Mouse (Mus musculus): ENCODE measurements around the gene Dnm3. TPM values are rescaled to one million over a fixed set of nuclear protein-coding genes. Genes with fewer than 3 reads are reported as not detected.
A peak's percentile ranks its signal among the peaks of the same experiment; 100 is the strongest.

Dnm3 gene
- polyA plus RNA-seq, 1 experiment from 2014 or later: 47.8 TPM

- Histone ChIP-seq H3K27me3 (no peaks in the 10 kb centered on the region), H3K4me2 (no peak overlapping the region), H3K27ac (no peak overlapping the region), H3K9ac (no peak overlapping the region), H3K9me3 (no peaks in the 10 kb centered on the region), H3K4me3 (no peak overlapping the region), H3K36me3 (no peaks in the 10 kb centered on the region), H3K4me1 (replicated peaks) (0 out of 2 replicates have a peak, but pooled peaks cover 4% of the 10 kb centered on the region)
- ATAC-seq (ENCODE audit: low FRiP score): no peak
- WGBS: 49% methylated on average over 11 of the region's 11 CpGs
Observed at GRCm38 (mm10) chr1:162135451-162136213, 342.2 kb downstream of the Dnm3 start.

- H3K4me1 ChIP-seq (replicated peaks): 0 out of 2 replicates have a peak, but pooled peaks cover 4% of the 10 kb centered on the region
- no peak overlapping the region for H3K9ac ChIP-seq
- no peak overlapping the region for H3K27ac ChIP-seq
- H3K4me3 ChIP-seq: no peak overlapping the region
- no peak for ATAC-seq (ENCODE audit: low FRiP score)
- H3K36me3 ChIP-seq: no peaks in the 10 kb centered on the region
- H3K9me3 ChIP-seq: no peaks in the 10 kb centered on the region
- WGBS: 80% methylated on average over 3 of the region's 3 CpGs
- H3K4me2 ChIP-seq: no peak overlapping the region
- H3K27me3 ChIP-seq: no peaks in the 10 kb centered on the region
Observed at GRCm38 (mm10) chr1:162134651-162135066, 343.2 kb downstream of the Dnm3 start.

- H3K9ac ChIP-seq: no peak overlapping the region
- H3K27ac ChIP-seq: no peak overlapping the region
- ATAC-seq (ENCODE audit: low FRiP score): no peak
- H3K27me3 ChIP-seq: no peaks in the 10 kb centered on the region
- WGBS: 92% methylated on average over 8 of the region's 8 CpGs
- H3K4me3 ChIP-seq: no peak overlapping the region
- no peaks in the 10 kb centered on the region for H3K9me3 ChIP-seq
- H3K4me1 ChIP-seq (replicated peaks): 0 out of 2 replicates have a peak, but pooled peaks cover 4% of the 10 kb centered on the region
- H3K36me3 ChIP-seq: no peaks in the 10 kb centered on the region
- H3K4me2 ChIP-seq: no peak overlapping the region
Observed at GRCm38 (mm10) chr1:162132908-162133641, 344.8 kb downstream of the Dnm3 start.

- Histone ChIP-seq H3K9me3 (no peaks in the 10 kb centered on the region), H3K9ac (no peak overlapping the region), H3K27ac (no peak overlapping the region), H3K36me3 (no peaks in the 10 kb centered on the region), H3K27me3 (no peaks in the 10 kb centered on the region), H3K4me2 (no peak overlapping the region), H3K4me3 (no peak overlapping the region), H3K4me1 (replicated peaks) (no peaks in the 10 kb centered on the region)
- no peak for ATAC-seq (ENCODE audit: low FRiP score)
- 77% methylated on average over 8 of the region's 8 CpGs for WGBS
Observed at GRCm38 (mm10) chr1:162126856-162127792, 350.7 kb downstream of the Dnm3 start.

- Histone ChIP-seq H3K27me3 (no peaks in the 10 kb centered on the region), H3K4me3 (no peak overlapping the region), H3K4me1 (replicated peaks) (no peaks in the 10 kb centered on the region), H3K9ac (no peak overlapping the region), H3K9me3 (no peaks in the 10 kb centered on the region), H3K27ac (no peak overlapping the region), H3K36me3 (no peaks in the 10 kb centered on the region), H3K4me2 (no peak overlapping the region)
- WGBS: 73% methylated on average over 3 of the region's 3 CpGs
- no peak for ATAC-seq (ENCODE audit: low FRiP score)
Observed at GRCm38 (mm10) chr1:162124396-162124795, 353.4 kb downstream of the Dnm3 start.

- Histone ChIP-seq H3K4me1 (replicated peaks) (no peaks in the 10 kb centered on the region), H3K9ac (no peak overlapping the region), H3K4me2 (no peak overlapping the region), H3K36me3 (no peaks in the 10 kb centered on the region), H3K9me3 (no peaks in the 10 kb centered on the region), H3K4me3 (no peak overlapping the region), H3K27ac (no peak overlapping the region), H3K27me3 (no peaks in the 10 kb centered on the region)
- ATAC-seq (ENCODE audit: low FRiP score): no peak
- WGBS: 65% methylated on average over 7 of the region's 7 CpGs
Observed at GRCm38 (mm10) chr1:162121441-162122200, 356.2 kb downstream of the Dnm3 start.

GRCm38 (mm10) chr1:162109437-162109813 is 368.4 kb downstream of the Dnm3 start:
- Histone ChIP-seq H3K36me3 (no peaks in the 10 kb centered on the region), H3K4me1 (replicated peaks) (peaks cover 19% of the 10 kb centered on the region), H3K4me3 (no peak overlapping the region), H3K9ac (no peak overlapping the region), H3K27ac (no peak overlapping the region), H3K27me3 (no peaks in the 10 kb centered on the region), H3K9me3 (no peaks in the 10 kb centered on the region), H3K4me2 (no peak overlapping the region)
- WGBS: 61% methylated on average over 7 of the region's 7 CpGs
- ATAC-seq (ENCODE audit: low FRiP score): 0 out of 2 replicates have a peak, but pooled peaks have one; percentile 28

GRCm38 (mm10) chr1:162108726-162109436 is 369.0 kb downstream of the Dnm3 start:
- ATAC-seq (ENCODE audit: low FRiP score): peak; percentile 57; the same call in 1 of the 2 replicates
- no peaks in the 10 kb centered on the region for H3K36me3 ChIP-seq
- H3K4me3 ChIP-seq: no peak overlapping the region
- H3K4me2 ChIP-seq: no peak overlapping the region
- H3K4me1 ChIP-seq (replicated peaks): peaks cover 19% of the 10 kb centered on the region
- H3K27ac ChIP-seq: peak overlapping the region; percentile 62; the same call in 1 of the 2 replicates
- H3K9me3 ChIP-seq: no peaks in the 10 kb centered on the region
- no peak overlapping the region for H3K9ac ChIP-seq
- H3K27me3 ChIP-seq: no peaks in the 10 kb centered on the region
- WGBS: 39% methylated on average over 6 of the region's 6 CpGs

GRCm38 (mm10) chr1:162108181-162108671 is 369.6 kb downstream of the Dnm3 start:
- peaks cover 19% of the 10 kb centered on the region for H3K4me1 ChIP-seq (replicated peaks)

GRCm38 (mm10) chr1:162107011-162107606 is 370.7 kb downstream of the Dnm3 start:
- 85% methylated on average over 4 of the region's 4 CpGs for WGBS
- Histone ChIP-seq H3K4me1 (replicated peaks) (peaks cover 19% of the 10 kb centered on the region), H3K36me3 (no peaks in the 10 kb centered on the region), H3K4me2 (no peak overlapping the region), H3K27ac (no peak overlapping the region), H3K9me3 (no peaks in the 10 kb centered on the region), H3K9ac (no peak overlapping the region), H3K4me3 (no peak overlapping the region), H3K27me3 (no peaks in the 10 kb centered on the region)
- ATAC-seq (ENCODE audit: low FRiP score): no peak

More at GRCm38 (mm10) chr1:162108181-162108671, 369.6 kb downstream of the Dnm3 start:
- ATAC-seq (ENCODE audit: low FRiP score): peak; percentile 76
- Histone ChIP-seq H3K27ac (peak overlapping the region; percentile 62), H3K4me3 (no peak overlapping the region), H3K9me3 (no peaks in the 10 kb centered on the region), H3K27me3 (no peaks in the 10 kb centered on the region), H3K36me3 (no peaks in the 10 kb centered on the region), H3K9ac (no peak overlapping the region), H3K4me2 (no peak overlapping the region)
- 28% methylated on average over 7 of the region's 7 CpGs for WGBS
